Mouse (Mus musculus) heart, postnatal 10 days (tissue): Measurements from ENCODE around the gene Ecm2. TPM values are rescaled to one million over a fixed set of nuclear protein-coding genes. Genes with fewer than 3 reads are reported as not detected.

Experiments
- DNase-seq, 2 experiments: peaks; one replicate each; pipeline ENCODE4 v3.0.0; 2021
- intact Hi-C: fragments of 180-260 bp; cut with DNase I; formaldehyde crosslinking; loops from one replicate; pipeline ENCODE4 v1.15.1; 2025
- total RNA-seq, 2 experiments: library from RNA; stranded (reverse); gene quantifications; 2 replicates each; pipeline ENCODE4 v1.2.3; 2021

Gene Ecm2
- total RNA-seq = 10 to 100 TPM; 20.1 to 20.6 TPM

GRCm38 (mm10) chr13:49504510-49504909 is at the start of gene Ecm2:
Ecm2 (plus strand) TSS chr13:49504810.
- peak in 1 of 2 experiments; percentile 22 for DNase-seq
- intact Hi-C loops = no loop called here

- peak in 1 of 2 experiments; percentile 38 for DNase-seq
- intact Hi-C loops = no loop called here
Measured at GRCm38 (mm10) chr13:49460276-49460675, 44.3 kb upstream of the Ecm2 start.

- intact Hi-C loops = no loop called here
- peak; percentile 42 to 50 for DNase-seq
Measured at GRCm38 (mm10) chr13:49460692-49461414, 43.8 kb upstream of the Ecm2 start.

- intact Hi-C loops = no loop called here
- DNase-seq = peak; percentile 47 to 52
Measured at GRCm38 (mm10) chr13:49461458-49462132, 43.0 kb upstream of the Ecm2 start.

GRCm38 (mm10) chr13:49462921-49463320 is 41.7 kb upstream of the Ecm2 start:
- DNase-seq = no peak
- intact Hi-C loops = no loop called here

GRCm38 (mm10) chr13:49465875-49466274 is 38.7 kb upstream of the Ecm2 start:
- intact Hi-C loops = no loop called here
- DNase-seq = no peak

- peak; percentile 75 to 82 for DNase-seq
Measured at GRCm38 (mm10) chr13:49466393-49467075, 38.1 kb upstream of the Ecm2 start.

GRCm38 (mm10) chr13:49467585-49467984 is 37.0 kb upstream of the Ecm2 start:
- no peak for DNase-seq
- intact Hi-C loops = no loop called here

More at GRCm38 (mm10) chr13:49466393-49467075, 38.1 kb upstream of the Ecm2 start:
- intact Hi-C loops = no loop called here

- DNase-seq = no peak
- intact Hi-C loops = no loop called here
Measured at GRCm38 (mm10) chr13:49469002-49469401, 35.6 kb upstream of the Ecm2 start.

- DNase-seq = no peak
- intact Hi-C loops = no loop called here
Measured at GRCm38 (mm10) chr13:49470319-49470718, 34.3 kb upstream of the Ecm2 start.

GRCm38 (mm10) chr13:49470806-49471205 is 33.8 kb upstream of the Ecm2 start:
- peak; percentile 66 to 73 for DNase-seq

GRCm38 (mm10) chr13:49471981-49472675 is 32.5 kb upstream of the Ecm2 start:
- no peak for DNase-seq
- intact Hi-C loops = no loop called here

More at GRCm38 (mm10) chr13:49470806-49471205, 33.8 kb upstream of the Ecm2 start:
- intact Hi-C loops = no loop called here

- intact Hi-C loops = no loop called here
- DNase-seq = no peak
Measured at GRCm38 (mm10) chr13:49472676-49473005, 32.0 kb upstream of the Ecm2 start.

- DNase-seq = no peak
- intact Hi-C loops = no loop called here
Measured at GRCm38 (mm10) chr13:49477887-49478286, 26.7 kb upstream of the Ecm2 start.

GRCm38 (mm10) chr13:49478851-49479374 is 25.7 kb upstream of the Ecm2 start:
- no peak for DNase-seq
- intact Hi-C loops = no loop called here

- intact Hi-C loops = no loop called here
- peak in 1 of 2 experiments; percentile 51 for DNase-seq
Measured at GRCm38 (mm10) chr13:49479399-49479798, 25.2 kb upstream of the Ecm2 start.

GRCm38 (mm10) chr13:49480057-49480456 is 24.6 kb upstream of the Ecm2 start:
- intact Hi-C loops = no loop called here
- peak; percentile 91 for DNase-seq

GRCm38 (mm10) chr13:49480551-49480950 is 24.1 kb upstream of the Ecm2 start:
- peak; percentile 53 to 55 for DNase-seq
- intact Hi-C loops = no loop called here

GRCm38 (mm10) chr13:49485388-49485787 is 19.2 kb upstream of the Ecm2 start:
- intact Hi-C loops = no loop called here
- DNase-seq = no peak
